Mouse (Mus musculus) liver, adult 2 months (tissue): ENCODE measurements around the gene Sept5. TPM values are rescaled to one million over a fixed set of nuclear protein-coding genes. Genes with fewer than 3 reads are reported as not detected.

Experiments used
- DNase-seq: peaks from one replicate; pipeline ENCODE4 v3.0.0-alpha.2; 2011; ENCODE audit warnings: low read depth, low spot score; ENCODE audit errors: extremely low read depth
- H3K27ac ChIP-seq: fragments of 200-500 bp; replicated peaks from 2 replicates; pipeline ENCODE4 v1.5.1; 2012; ENCODE audit warnings: low read depth, mild to moderate bottlenecking, control low read depth, inconsistent platforms, low read length; ENCODE audit not compliant: insufficient read depth
- H3K27me3 ChIP-seq: fragments of 200-500 bp; 2 replicates; pipeline ENCODE4 v1.6.1; 2012; ENCODE audit warnings: mild to moderate bottlenecking, moderate library complexity, low read length, inconsistent platforms; ENCODE audit not compliant: control insufficient read depth, insufficient read depth
- H3K36me3 ChIP-seq: fragments of 200-500 bp; 2 replicates; pipeline ENCODE4 v1.6.1; 2012; ENCODE audit warnings: low read length, inconsistent platforms; ENCODE audit not compliant: control insufficient read depth, insufficient read depth
- H3K4me1 ChIP-seq: fragments of 200-500 bp; 2 replicates; pipeline ENCODE4 v1.6.1; 2011; ENCODE audit warnings: low read length; ENCODE audit not compliant: control insufficient read depth, insufficient read depth
- H3K4me3 ChIP-seq: fragments of 200-500 bp; 2 replicates; pipeline ENCODE4 v1.5.1; 2011; ENCODE audit warnings: low read depth, mild to moderate bottlenecking, control low read depth, low read length, moderate library complexity; ENCODE audit not compliant: insufficient read depth
- H3K79me2 ChIP-seq: fragments of 200-500 bp; 2 replicates; pipeline ENCODE4 v1.6.1; 2012; ENCODE audit warnings: inconsistent platforms, mild to moderate bottlenecking, low read length, moderate library complexity; ENCODE audit not compliant: control insufficient read depth, insufficient read depth
- H3K9ac ChIP-seq: fragments of 200-500 bp; 2 replicates; pipeline ENCODE4 v1.6.1; 2012; ENCODE audit warnings: low read depth, mild to moderate bottlenecking, control low read depth, inconsistent platforms, low read length
- CTCF ChIP-seq: fragments of 200-500 bp; IDR thresholded peaks from 2 replicates; pipeline ENCODE4 v1.5.1; 2011; ENCODE audit warnings: low read depth, low read length, control low read depth
- POLR2A ChIP-seq: fragments of 200-500 bp; IDR thresholded peaks from 2 replicates; pipeline ENCODE4 v1.6.1; 2011; ENCODE audit warnings: low read length, control low read depth; ENCODE audit not compliant: insufficient read depth; ENCODE audit errors: extremely low read depth
- WGBS: fragments of 180-500 bp; shearing (Covaris S2); methylation state at CpG from one replicate; pipeline ENCODE4 v1.1.7; 2018; 5-methylcytosine and 5-hydroxymethylcytosine counted together
- polyA plus RNA-seq: library from polyadenylated mRNA; depleted of rRNA; stranded (reverse); fragments of >200 nt; gene quantifications from 2 replicates; pipeline ENCODE4 v1.2.3, GENCODE M21; 2012; rRNA removed
- total RNA-seq: library from RNA; depleted of rRNA; stranded (reverse); fragments of >200 nt; gene quantifications from 2 replicates; pipeline ENCODE4 v1.2.3, GENCODE M21; 2014; rRNA removed

Sept5 gene
- 0.18 and 0.60 TPM in 2 replicates for total RNA-seq
- 0.37 and 0.87 TPM in 2 replicates for polyA plus RNA-seq

DNA sequence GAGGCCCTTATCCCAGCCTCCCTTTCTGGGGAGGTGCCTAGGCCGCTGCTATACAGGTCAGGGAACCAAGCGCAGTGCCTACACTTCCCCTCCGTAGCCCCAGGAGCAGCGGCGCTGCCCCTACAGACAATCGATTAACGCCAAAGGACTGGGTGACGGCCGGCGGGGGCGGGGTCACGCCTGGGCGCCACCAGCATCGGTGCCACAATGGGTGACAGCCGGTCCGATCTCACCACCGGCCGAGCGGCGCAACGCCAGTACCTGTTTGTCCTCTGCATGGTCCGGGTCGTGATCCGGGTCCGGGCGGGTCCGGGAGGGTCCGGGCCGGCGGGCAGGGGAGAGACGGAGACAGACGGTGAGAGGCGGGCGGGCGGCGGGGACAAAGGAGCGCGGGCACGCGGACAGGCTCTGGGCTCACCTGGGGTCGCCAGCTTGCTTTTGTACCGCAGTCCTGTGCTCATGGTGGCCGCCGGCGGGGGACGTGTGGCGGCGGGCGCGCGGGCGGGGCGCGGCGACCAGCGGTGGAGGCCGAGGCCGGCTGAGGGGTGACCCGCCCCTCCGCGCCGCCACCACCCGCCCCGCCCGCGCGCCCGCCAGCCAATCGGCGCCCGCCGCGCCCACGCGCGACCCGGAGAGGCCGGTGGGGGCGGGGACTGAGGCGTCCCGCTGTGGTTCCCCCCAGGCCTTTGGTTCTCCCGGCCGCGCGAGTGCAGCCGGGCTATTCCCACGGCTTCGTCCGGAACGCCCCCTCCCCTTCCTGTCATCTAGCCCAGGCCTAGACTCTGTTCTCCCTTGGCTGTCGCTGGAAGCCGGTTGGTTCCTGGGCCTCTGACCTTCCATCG lies at the start of gene Sept5:
TSS of gene Sept5 (minus strand) at position 565 of the 842 bp plus-strand sequence.
- Histone ChIP-seq H3K9ac (peak within 1 kb of the TSS; percentile 64), H3K27me3 (peaks cover 5% of the 10 kb centered on the region; the same call in 1 of the 2 replicates), H3K27ac (no peak within 1 kb of the TSS), H3K4me3 (peak within 1 kb of the TSS; percentile 74), H3K79me2 (no peaks in the 10 kb centered on the region), H3K36me3 (no peaks in the 10 kb centered on the region), H3K4me1 (peaks cover 2% of the 10 kb centered on the region)
- TF ChIP-seq POLR2A = no peak
- TF ChIP-seq CTCF = no peak
- WGBS = under 1% methylated on average over 63 of the region's 93 CpGs
- no peak for DNase-seq

DNA sequence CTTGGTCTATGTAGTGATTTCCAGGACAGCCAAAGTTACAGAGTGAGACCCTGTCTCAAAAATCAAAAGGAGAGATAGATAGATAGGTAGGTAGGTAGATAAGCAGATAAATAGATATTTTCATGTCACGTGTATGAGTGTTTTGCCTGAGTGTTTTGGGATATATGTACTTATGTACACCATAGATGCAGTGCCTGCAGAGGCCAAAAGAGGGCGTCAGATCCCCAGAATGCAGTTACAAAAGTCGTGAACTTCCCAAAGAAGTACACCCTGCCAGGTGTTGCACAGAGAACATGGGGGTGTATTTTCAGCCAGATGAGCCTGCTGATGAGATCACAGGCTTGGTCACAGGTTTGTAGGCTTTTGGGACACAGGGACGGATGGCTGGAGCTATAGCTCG lies 49.4 kb upstream of the Sept5 start:
- H3K27ac ChIP-seq = no peak overlapping the region
- no peaks in the 10 kb centered on the region for H3K79me2 ChIP-seq
- no peaks in the 10 kb centered on the region for H3K36me3 ChIP-seq
- WGBS = 59% methylated on average over 5 of the region's 5 CpGs
- no peaks in the 10 kb centered on the region for H3K4me1 ChIP-seq
- TF ChIP-seq CTCF = no peak
- TF ChIP-seq POLR2A = no peak
- no peak overlapping the region for H3K9ac ChIP-seq
- H3K27me3 ChIP-seq = no peaks in the 10 kb centered on the region
- no peak overlapping the region for H3K4me3 ChIP-seq
- DNase-seq = no peak

DNA sequence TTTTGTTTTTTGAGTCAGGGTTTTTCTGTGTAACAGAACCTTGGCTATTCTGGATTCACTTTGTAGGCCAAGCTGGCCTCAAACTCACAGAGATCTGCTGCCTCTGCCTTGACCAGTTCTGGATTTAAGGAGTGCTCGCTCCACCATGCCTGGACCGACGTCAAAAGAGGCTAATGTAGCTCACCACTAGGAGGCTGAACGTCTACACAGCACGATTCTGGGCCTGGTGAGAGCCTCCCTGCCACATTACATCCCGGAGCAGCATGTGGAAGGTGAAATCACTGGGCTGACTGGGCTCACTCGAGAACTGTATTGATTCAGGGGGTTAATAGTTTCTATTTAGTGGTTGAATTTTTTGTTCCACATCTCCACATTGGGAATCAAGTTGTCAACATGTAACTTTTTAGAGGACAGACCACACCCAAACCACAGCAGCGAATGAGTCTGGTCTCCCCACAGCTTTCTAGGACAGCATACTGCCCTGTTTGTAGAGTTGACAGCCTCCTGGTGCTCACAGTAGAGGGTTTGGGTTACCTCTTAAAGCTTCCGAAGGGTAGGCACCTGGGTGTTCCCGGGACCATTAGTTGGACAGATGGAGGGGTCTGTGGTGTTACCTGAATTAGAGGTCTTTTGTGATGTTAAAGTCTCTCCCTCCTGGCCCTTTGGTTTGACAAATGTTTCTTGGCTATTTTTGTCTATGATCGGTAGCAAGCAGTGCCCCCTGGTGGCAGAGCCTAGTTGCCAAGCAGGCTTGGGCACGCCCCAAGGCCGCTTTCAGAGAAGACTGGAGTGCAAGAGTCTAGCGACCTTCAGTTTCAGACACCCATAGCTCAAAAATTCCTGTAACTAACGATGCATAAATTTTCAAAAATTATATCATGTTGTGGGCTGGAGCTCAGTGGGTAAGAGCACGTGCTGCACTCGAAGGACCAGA lies 48.3 kb upstream of the Sept5 start:
- no peaks in the 10 kb centered on the region for H3K79me2 ChIP-seq
- H3K4me3 ChIP-seq = no peak overlapping the region
- H3K9ac ChIP-seq = no peak overlapping the region
- H3K36me3 ChIP-seq = no peaks in the 10 kb centered on the region
- 38% methylated on average over 17 of the region's 17 CpGs for WGBS
- no peak overlapping the region for H3K27ac ChIP-seq
- peak; percentile 49 for DNase-seq
- H3K27me3 ChIP-seq = no peaks in the 10 kb centered on the region
- H3K4me1 ChIP-seq = no peaks in the 10 kb centered on the region
- no peak for TF ChIP-seq POLR2A
- peak; percentile 91 for TF ChIP-seq CTCF

DNA sequence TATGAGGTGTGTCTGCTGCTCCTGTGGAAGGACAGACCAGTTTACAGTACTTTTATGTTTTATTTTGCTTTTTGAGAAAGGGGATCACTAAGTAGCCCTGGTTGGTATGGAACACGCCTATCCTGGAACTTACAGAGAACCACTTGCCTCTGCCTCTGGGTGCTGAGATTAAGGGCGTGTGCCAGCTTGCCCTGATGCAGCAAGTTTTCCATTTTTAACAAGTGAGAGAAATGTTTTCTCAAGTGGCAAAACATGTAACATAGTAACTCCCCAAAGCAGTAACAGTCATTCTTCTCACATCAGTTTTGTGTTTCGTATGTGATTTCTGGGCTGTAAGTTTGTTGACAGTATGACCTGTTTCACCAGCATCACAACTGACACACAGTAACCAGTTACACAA lies 43.3 kb upstream of the Sept5 start:
- Histone ChIP-seq H3K36me3 (no peaks in the 10 kb centered on the region), H3K9ac (no peak overlapping the region), H3K27ac (no peak overlapping the region), H3K27me3 (no peaks in the 10 kb centered on the region), H3K4me1 (no peaks in the 10 kb centered on the region), H3K79me2 (no peaks in the 10 kb centered on the region), H3K4me3 (no peak overlapping the region)
- no peak for DNase-seq
- no peak for TF ChIP-seq CTCF
- no peak for TF ChIP-seq POLR2A
- 79% methylated on average over 3 of the region's 3 CpGs for WGBS

DNA sequence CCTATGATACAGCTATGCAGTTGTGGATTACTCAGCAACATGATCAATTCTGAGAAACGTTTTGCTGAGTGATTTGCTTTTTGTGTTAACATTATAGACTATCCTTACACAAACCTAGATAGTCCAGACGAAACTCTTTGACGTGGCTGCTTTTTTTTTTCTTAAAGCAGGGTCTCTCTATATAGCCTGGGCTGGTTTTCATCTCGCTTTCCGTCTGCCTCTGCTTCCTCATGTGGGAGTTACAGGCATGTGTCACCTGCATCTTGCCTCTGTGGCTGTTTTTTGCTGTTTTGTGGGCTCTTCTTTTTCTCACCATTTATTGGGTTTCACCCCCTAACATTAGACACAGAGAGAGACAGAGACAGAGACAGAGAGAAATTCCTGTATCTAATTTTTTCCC lies 42.3 kb upstream of the Sept5 start:
- Histone ChIP-seq H3K36me3 (no peaks in the 10 kb centered on the region), H3K9ac (no peak overlapping the region), H3K27me3 (no peaks in the 10 kb centered on the region), H3K27ac (no peak overlapping the region), H3K4me1 (no peaks in the 10 kb centered on the region), H3K4me3 (no peak overlapping the region), H3K79me2 (no peaks in the 10 kb centered on the region)
- TF ChIP-seq POLR2A (no peak), CTCF (no peak)
- 65% methylated on average over 5 of the region's 5 CpGs for WGBS
- no peak for DNase-seq
